Mouse (Mus musculus): ENCODE measurements around the gene Prn. TPM values are rescaled to one million over a fixed set of nuclear protein-coding genes. Genes with fewer than 3 reads are reported as not detected.

Gene Prn
- total RNA-seq, 2 experiments from 2014 or later, result not detected

DNA sequence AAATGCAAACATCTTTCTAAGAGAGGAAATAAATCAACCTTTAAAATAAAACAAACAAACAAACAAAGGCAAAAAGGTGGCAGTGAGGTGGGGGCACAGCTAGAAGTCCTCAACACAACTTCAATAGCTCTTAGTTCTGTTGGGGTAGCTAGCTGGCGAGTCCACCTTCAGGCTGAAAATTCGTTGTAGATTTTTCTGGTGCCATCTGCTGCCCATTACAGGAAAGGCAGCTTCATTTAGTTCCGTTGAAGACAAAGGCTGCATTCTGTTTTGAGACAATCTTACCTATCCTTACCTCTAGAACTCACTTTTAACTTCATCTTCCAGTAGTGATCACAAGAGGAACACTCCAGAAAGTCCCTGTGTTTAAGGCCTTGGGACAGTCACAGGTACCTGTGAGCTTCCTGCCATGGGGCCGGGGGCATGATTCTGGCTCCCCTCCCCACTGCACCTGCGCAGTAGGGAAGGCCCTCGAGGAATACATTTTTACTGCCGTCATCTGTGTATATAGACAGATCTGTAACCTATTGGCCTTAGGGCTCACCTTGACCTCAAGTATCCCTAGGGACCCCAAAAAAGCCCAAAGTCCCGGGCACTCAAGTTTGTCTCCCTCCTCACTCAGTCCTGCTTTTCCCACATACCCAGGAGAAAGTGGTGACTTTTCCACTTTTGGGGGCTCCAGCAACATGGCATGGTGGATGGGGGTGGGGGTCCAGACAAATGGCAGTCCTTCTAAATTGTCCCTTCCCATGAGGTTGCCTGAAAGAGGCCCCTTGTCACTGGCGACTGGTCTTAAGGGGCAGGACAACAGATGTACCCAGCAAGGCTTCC is 40.2 kb downstream of the Prn start:
- DNase-seq, result peak; percentile 43

DNA sequence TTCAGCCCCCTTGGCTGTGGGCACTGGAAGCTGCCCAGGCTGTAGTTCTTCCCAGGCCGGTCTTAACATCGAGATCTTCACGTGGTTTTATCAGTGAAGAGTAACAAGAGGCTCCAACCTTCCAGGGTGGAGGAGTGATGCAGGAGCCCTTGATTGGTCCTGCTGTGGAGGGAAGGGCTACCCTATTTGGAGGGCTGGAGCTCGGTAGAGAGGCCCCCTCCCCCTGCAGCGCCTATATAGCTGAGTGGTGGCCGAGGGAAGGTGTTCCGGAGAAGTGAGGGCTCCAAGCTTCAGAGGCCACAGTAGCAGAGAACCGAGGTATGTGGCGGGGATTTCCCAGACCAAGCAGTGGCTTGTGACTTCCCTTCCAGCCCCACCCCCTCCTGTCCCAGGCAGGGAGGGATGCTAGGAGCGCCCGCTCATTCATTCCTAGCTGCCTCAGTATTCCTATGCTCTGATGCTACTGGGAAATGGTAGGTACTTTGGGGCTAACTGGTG is 40.9 kb downstream of the Prn start, which contains the start of gene Prnd:
Gene Prnd (plus strand): TSS at position 264 of the 498 bp plus-strand sequence.
- no peak for DNase-seq

DNA sequence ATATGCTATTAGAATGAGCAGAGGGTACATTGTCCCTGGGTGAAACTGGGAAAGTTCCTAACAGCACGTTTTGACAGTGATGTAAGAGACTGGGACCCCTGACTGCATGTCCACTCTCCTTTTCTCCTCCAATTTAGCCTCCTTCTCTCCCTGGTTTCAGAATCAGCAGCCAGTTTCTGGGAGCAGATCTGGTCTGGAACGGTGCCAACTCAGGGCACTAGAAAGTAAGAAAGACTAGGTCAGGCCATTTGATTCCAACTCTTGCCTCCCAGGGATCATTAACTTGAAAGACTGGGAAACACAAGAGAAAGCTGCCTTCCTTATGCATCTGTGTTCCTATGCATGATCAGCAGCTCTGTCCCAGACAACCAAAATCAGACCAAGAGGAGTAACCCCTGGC is 42.7 kb downstream of the Prn start:
- no peak for DNase-seq

DNA sequence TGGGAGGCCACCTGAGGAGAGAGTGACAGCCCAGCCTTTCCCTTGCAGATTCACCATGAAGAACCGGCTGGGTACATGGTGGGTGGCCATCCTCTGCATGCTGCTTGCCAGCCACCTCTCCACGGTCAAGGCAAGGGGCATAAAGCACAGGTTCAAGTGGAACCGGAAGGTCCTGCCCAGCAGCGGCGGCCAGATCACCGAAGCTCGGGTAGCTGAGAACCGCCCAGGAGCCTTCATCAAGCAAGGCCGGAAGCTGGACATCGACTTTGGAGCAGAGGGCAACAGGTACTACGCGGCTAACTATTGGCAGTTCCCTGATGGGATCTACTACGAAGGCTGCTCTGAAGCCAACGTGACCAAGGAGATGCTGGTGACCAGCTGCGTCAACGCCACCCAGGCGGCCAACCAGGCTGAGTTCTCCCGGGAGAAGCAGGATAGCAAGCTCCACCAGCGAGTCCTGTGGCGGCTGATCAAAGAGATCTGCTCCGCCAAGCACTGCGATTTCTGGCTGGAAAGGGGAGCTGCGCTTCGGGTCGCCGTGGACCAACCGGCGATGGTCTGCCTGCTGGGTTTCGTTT is 43.3 kb downstream of the Prn start:
- DNase-seq, result no peak

DNA sequence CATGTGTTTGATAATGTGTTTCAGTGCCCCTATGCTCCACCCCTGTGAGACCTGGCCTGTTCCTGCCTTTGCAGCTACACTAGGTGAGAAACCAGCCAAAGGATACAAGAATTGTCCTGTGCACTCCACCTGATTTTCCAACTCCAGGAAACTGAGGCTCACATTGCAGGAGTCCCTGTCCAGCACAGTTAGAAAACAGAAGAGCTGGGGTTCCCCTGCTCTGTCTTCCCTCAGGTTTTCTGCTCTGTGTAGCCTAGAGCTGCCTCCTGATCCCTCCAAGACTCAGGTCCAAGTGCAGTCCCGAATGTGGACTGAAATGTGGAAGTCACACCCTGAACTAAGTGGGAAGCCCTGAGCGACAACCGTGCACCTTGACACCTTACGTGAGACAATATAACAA is 44.0 kb downstream of the Prn start:
- no peak for DNase-seq

DNA sequence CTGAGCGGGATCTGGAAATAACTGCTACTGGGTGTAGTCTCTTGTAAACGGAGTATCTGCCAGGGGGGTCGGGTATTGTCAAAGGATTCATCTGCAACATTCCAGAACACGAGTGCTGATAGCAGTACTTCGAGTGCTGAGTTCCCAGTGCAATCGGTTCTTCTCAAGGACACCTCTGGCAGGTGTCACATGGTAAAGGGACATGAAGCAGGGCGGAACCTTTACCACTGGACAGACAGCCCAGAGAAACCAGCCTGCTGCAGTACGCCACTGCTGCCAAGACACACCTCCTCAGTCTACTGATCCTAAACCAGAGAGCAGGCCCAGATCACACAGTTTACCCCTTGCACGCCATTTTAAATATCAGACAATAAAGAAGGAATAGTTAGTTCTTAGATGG is 45.1 kb downstream of the Prn start:
- DNase-seq, result no peak

DNA sequence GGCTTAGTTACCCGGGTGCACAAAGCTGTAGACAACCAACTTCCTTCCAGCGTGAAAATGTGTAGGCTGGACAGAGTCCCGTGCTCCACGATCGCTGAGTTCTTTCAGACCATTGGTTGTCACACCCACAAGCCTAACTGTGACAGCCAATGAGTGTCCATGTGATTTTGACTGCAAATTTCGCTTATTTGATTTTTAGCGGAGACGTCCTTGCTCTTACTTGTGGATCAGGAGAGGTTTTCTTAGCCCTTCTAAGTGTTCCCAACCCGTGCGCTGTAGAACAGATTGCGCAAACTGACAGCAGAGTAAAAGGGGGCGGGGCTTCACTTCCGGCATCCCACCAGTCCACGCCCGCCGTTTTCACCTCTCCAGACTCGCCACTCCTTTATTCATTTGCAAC is 45.5 kb downstream of the Prn start:
- peak; percentile 24 for DNase-seq

DNA sequence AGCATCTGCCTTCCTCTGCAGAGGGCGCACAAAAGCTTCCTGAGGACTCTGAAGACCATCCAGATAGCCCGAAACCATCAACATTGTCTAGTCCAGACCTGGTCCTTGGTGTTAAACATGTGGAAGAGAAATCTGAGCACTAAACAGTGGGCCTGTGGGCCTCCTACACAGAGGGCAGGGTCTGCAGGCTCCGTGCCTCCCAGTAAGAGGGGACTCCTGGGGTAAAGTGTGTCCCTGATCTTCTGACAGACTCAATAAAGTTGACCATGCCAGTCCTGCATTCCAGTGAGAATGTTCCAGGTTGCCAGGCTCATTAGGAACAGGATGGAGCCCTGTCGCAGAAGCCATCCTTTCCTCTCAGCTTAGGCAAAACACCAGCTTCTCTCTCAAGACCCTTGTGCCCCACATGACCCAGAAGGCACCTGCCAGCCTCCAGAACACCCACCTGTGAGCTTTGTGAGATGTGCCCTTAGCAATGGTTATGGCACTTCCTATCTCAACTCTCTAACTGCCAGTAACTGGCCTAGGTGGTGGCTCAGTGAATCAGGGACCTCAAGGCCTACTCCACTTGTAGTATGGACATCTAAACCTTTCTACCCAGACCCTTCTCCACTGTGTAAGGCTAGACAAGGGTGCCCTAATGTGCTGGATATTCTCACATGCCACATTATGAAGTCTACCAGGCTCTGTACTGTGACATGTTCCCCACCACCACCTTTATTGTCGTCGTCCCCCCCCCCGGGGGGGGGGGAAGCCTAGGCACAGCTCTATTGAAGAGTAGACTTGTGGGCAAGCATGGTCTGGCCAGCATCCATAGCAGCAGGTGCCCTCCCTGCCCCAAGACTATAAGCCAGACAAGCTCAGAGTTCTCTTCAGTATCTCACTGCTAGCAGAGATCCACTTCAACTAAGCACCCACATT is 46.8 kb downstream of the Prn start:
- DNase-seq, result no peak

DNA sequence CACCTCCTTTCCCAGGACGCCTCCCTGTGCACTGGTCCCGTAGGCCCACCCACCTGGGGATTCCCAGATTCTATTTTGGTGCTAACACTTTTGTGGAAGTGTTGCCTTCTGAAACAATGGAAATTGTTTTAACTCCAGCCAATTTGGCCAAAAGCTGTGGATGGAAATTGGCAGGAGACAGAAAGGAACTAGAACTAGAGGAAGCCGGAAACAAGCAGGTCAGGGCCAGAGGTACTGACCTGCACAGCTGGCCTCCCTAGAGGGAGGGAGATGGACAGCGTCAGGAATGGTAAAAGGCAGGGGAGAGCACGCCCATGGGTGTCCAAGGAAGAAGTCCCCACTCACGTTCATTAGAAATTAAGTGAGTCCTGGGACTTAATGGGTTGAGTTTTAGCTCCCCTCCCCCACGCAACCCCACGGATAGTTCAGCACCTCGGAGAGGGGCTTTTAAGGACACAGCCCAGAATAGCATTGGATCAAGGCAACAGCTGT is 48.0 kb downstream of the Prn start:
- no peak for DNase-seq

DNA sequence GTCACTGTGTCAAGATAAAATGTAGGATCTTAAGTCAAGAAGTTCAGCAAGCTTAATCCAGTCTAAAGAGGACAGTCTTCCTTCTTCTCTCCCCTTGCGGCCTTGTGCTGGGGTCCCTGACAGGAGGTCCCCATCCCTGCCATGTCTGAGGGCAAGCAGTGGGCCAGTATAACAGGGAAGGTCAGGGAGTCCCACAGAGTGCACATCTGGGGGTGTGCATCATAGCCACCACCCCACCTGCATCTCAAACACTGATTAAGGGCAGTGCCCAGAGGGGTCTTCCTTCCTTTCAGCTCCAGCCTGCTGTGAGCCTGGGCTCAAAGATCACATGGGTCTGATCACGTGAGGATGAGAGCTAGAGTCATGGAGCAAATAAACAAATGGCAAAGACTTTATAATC is 51.9 kb downstream of the Prn start:
- DNase-seq, result no peak

DNA sequence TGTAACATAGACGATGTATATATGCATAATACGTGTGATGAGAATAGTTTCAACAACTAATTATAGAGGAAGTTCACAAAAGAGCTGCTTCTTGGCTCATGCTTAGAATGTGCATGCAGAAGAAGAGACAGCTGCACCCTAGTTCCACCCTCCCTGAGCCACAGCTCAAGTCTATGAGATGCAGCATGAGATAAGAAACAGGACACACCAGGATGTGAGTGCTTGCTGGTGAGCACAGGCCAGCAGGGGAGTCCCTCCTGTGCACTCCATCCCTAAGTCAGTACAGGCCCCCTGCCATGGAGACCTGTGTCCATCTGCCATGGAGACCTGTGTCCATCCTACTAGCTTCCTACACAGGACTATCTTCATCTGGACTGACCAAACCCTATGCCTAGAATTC is 60.8 kb downstream of the Prn start:
- no peak for DNase-seq

DNA sequence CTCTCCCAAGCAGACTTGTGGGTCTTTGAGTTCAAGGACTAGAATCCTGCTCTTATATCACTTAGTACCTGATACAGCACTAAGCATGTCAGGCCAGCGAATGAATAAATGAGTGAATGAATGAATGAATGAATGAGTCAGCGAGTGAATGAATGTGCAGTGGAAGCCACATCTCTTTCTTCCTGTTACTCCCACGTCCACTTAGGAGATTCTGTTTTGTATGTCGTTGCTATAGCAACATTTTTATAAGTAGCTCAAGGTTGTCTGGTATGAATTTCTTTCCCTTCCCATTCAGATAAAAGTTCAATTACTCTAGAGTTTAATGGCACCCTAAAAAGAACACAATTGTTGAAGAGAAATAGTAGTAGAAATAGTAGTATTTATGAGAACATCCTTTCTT is 61.3 kb downstream of the Prn start:
- no peak for DNase-seq

DNA sequence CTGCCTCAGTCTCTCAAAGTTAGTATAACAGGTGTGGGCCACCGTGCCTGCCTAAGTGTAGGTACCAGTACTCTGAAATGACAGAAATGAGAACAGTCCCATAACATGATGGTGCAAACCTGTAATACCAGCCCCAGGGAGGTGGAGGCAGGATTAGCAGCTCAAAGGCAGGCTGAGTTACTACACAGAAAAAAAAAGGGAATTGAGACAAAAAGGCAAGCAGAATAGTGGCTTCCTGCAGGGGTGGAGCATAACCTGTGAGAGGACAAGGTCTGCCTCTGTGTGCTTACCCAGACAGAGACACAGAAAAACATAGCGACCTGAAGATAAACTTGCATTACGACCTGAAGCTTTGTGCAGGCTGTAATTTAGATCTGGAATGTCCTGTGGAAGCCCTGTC is 66.9 kb downstream of the Prn start:
- no peak for DNase-seq

DNA sequence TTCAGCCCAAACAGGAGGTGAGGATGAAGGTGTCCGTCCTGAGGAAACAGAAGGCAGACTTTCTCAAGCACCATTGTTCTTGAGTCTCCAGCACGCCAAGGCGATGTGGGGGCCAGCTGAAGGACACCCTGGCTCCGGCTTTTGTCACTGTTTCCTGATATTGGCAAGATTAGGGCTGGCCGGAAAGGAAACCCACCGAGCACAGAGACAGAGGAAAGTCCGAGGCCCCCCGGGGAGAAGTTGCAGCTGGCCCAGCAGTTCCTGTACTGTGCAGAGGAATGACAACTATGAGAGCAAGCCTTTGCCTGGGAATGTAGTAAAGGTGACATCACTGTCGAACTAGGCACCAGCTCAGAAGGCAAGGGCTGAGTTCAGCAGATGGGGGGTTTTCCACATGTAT is 71.1 kb downstream of the Prn start:
- DNase-seq, result peak; percentile 32

DNA sequence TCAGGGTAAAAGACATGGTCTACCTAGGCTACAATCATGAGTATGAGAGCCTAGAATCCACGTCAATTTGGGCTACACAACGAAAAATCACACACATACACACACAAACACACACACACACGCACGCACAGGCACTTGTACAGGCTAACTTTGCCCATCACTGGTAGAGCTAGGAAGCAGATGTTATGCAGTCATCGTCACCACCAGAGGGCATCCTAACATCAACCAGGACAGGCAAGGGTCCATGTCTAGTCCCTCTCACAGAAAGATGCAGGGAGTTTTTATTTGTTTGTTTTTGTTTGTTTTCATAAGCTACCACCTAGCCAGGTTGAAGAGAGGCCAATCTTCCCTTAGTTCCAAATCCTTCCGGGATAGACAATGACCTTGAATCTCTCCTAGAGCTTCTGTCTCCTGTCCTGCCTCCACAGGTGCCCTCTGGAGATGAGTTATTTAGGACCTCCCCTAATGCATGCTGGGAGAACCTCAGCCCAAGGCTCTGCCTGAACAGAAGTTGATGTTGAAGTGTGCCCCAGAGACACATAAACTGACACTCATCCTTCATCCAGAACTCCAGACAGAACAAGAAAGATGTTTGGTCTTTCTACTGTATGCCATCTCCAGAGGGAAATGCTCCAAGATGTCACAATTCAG is 72.9 kb downstream of the Prn start:
- peak; percentile 51 for DNase-seq

DNA sequence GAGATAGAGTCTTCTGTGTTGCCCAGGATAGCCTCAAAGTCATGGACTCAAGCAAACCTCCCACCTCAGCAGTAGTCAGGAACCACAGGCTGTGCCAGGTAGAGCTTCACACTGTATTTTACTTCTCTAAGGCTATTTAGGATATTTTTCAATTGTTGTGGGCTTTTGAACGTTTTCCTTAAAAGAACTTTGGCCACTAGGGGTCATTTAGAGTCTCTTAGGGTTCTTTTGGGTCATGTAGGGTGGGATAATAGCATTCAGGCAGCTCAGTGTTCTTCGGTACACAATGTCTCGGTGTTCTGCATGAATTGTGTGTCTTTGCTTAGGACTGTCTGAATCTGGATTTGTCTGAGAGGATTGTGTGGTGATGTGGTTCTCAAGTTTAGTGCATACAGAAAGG is 78.2 kb downstream of the Prn start:
- no peak for DNase-seq

DNA sequence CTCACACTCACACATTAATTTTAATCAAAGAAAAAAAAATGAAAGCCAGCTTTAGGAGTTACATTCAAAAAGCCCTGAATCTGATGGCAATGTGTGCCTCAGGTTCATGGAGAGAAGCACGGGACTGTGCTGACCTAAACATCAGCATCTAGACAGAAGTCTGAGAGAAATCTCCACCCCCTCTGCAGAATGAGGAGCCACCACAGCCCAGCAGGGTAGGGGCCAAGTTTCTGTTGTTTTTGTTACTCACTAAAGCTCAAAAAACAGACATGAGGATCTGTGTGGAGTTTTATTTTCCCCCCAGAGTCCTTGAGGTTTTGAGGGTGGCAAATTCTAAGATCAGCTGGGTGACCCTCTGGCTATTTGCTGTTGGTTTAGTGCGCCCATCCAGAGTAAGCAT is 78.8 kb downstream of the Prn start:
- DNase-seq, result no peak

DNA sequence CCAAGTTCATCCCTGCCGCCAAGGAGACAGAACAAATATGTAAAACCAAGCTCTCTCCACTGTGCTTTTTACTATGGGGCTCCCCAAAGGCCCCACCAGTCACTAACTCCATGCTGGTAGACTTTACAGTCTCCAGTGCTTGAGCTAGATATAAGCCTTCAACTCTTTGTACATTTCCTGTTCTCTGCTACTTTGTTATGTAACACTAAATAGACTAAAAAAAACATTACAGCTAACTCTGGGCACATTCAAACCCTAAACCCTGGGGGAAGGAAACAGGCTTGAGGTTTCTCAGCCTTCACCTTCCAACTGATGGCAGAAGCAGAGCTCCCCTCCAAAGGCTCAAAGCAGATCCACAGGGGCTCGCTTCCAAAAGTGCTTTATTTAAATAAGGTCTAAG is 82.7 kb downstream of the Prn start:
- DNase-seq, result no peak

DNA sequence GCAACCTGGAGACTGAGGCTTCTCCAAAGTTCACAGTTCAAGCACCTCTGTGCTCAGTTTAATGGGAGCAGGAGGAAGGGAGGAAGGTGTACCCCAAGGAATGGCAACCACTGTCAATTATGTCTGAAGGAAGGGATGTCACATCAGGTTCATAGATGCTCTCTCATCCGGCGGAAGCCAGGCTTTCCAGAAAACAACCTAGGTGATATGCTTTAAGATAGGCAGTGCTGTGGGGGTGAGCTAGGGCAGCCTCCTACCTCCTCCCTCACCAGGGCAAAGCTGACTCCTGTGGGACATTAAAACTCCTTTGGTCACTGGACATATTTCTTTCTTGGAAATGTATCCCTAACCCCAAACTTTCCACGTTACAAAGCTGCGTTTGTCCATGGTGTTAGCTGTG is 83.4 kb downstream of the Prn start:
- DNase-seq, result no peak

DNA sequence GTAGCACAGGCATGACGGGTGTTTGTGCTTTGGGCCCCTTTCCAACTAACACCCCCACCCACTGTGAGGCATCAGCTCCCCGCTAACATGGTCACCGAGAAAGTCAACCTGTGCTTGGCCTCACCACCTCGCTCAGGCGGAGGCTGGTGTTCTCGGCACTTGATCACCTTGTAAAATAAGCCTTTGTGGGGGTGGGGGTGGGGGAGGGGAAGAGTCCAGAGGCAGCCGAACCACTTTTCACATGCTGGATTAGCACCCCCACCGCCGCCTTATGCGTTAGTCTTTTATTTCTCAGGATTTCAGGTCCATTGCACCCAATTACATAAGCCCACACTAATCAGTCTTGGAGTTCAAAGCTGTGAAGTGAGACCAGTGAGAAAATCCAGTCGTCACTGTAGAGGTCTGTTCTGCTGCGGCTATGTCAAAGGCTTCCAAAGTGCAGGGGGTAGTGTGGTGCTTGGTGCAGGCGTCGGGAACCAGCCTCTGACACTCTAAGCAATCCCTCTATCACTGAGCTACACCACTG is 83.9 kb downstream of the Prn start:
- DNase-seq, result no peak

DNA sequence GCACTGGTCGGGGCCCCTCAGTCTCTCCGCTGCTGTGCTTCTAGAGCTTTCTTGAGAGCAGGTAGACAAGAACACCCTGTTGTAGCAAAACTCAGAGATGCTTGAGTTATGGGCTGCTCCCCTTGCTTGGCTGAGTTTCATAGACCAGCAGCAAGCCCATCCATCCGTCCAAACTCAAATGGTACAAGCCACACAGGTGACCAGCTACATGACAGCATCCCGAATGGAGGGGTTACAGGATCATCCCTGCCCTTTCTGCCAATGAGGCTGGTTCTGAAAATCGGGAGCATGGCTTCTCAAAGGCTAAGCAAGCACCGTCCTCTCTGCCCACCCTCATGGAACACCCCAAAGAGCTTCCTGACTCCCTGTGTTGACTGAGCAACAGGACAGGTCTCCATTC is 85.2 kb downstream of the Prn start:
- no peak for DNase-seq

DNA sequence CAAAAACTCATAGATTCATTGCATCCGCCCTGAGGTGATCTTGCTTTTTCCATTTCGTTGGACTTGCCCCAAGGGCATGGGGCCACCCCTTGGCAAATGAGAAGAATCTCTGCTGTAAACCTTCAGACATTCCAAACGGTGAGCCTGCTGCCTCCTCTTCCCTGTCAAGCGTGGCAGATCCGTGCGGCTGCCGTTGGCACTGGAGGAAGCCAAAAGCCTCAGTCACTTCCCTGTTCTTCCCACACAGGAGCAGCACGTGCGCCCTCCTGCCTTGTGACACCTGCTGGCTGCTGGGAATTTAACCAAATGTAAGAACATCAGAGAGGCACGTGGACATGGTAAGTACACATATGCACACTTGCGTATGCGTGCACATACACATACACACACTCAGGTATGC is 86.0 kb downstream of the Prn start:
- DNase-seq, result no peak

Measured in gastrocnemius, postnatal 10 days (tissue).